Mouse (Mus musculus) gastrocnemius, adult 8-10 months (tissue): ENCODE results near the gene Stat4. TPM values are rescaled to one million over a fixed set of nuclear protein-coding genes. Genes with fewer than 3 reads are reported as not detected.

Experiments
- DNase-seq, 2 experiments: peaks; one replicate each; pipeline ENCODE4 v3.0.0; 2022; ENCODE audit warnings: low spot score in 2 of 2
- total RNA-seq, 4 experiments: library from RNA; stranded (reverse); gene quantifications; 2 replicates each; pipeline ENCODE4 v1.2.4; 2022

The Stat4 gene
- not detected for total RNA-seq

DNA sequence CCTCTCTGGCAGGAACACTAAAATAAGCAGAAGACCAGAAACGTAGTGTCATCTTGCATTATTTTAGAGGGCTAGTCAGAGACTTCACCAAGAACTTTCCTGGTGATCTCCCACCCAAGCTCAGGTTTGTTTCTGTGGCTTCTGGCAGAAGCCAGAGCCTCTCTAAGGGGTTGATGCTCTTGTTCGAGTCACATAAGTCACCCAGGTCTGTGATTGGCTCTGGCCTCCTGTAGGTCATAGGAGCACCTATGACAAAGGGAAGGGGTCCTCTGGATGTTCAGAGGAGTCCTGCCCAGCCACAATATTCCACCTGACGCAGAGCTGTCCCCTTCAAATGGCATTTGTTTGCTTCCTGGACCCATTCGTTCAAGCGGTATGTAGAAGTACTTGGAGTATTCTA, at the start of gene Stat4:
TSS of gene Stat4 (plus strand) at position 301 of the 400 bp plus-strand sequence.
- no peak for DNase-seq

GRCm38 (mm10) chr1:51938357-51938756, 48.6 kb upstream of the Stat4 start:
- DNase-seq, result no peak

- no peak for DNase-seq
Measured at GRCm38 (mm10) chr1:51944755-51945154, 42.2 kb upstream of the Stat4 start.

DNA sequence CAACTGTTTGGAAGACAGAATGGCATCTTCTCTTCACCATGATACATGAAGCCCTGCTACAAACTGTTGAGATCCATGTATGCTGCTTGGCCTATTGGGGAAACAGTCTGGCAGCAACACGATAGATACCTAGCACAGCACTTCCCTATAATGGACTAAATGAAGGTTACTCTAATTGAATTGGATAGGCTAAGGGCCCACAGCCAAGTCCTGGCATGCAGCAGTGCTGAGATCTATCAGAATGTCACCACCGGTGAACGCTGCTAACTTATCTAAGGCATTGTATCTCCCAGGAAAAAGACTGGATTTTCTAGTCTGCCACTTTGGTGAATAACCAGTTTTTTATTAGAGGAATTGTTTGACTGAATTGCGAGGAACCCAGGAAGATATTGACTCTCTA, 39.8 kb upstream of the Stat4 start:
- no peak for DNase-seq

GRCm38 (mm10) chr1:51964647-51965046, 22.3 kb upstream of the Stat4 start:
- DNase-seq, result no peak

DNA sequence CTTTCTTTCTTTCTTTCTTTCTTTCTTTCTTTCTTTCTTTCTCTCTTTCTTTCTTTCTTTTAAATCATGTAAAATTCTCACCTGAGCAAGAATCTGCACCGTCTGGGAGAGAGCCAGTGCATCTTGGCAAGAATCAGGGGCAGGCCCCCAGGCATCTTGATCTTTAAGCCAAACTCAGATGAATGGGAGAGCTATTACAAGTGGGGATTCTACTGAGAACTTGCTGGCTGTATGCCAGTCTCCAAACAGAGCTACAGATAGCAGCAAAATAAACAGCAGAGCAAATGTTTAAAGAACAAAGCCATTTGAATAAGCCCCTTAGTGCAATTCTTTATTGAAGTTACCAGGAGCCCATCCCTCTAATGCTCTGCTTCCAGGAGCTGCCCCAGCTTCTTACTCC, 18.0 kb upstream of the Stat4 start:
- no peak for DNase-seq

- DNase-seq, result no peak
Measured at GRCm38 (mm10) chr1:51970182-51970581, 16.8 kb upstream of the Stat4 start.

DNA sequence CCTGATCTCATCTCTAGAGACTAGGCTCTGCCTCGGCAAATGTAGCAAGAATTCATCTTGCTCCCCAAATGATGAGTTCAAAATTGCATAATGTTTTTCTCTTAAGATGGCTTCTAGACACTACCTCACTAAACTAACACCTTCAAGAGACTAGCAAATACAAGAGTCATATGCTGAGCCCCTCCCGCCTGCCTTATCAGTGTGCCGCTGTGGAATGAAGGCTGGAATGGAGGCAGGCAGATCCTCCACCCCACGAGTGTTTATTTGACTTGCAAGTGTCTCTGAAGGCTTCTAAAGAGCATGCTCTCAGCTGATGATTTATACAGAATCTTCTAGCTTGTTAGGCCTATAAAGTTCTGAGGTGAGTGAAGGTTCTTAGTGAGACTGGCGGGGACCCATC, 11.4 kb upstream of the Stat4 start:
- DNase-seq, result no peak

GRCm38 (mm10) chr1:51979048-51979447, 7.9 kb upstream of the Stat4 start:
- DNase-seq, result no peak

DNA sequence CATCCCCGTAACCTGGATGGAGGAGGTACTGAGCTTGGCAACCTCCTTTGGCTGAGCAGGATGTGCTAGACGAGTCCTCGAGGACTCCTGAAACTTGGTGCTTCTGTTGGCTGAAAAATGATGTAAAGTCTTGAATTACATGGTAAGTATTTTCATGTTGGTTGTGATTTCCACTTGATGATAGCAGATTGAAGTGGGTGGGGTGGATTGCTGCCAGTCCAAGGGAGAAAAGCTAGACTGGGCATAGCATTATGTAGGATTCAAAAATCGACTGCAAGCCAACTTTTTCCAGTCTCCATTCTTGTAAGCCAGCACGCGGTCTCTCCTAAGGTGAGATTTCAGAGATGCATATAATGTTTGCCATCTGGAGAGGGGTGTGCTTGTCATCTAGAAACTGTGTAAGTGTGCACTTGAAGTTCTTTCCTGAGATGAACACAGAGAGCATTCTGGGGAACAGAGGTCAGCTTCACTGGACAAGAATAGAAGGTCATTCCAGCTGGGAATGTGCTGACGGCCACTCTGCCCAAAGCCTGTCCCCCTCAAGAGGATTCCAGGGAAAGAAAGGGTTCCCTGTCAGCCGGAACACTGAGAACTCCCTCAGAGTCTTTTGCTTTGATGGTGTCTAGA, 5.1 kb downstream of the Stat4 start:
- DNase-seq, result no peak

DNA sequence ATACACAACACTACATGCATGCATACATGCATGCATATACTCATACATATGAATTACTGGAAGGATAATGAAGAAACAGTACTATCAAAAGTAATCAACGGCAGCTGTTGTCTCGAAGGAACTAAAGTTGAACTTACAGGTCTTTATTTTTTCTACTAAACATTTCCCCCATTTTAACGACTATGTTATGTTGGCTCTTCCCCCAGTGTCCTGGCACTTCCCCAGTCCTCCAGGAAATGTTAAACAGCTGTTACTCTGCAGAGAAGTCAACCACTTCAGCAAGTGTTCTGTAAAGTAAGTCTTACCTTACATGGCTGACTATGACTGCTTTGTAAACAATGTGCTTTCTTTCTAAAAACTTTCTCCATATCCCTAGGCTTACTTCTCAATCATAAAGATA, 9.1 kb downstream of the Stat4 start:
- DNase-seq, result no peak

DNA sequence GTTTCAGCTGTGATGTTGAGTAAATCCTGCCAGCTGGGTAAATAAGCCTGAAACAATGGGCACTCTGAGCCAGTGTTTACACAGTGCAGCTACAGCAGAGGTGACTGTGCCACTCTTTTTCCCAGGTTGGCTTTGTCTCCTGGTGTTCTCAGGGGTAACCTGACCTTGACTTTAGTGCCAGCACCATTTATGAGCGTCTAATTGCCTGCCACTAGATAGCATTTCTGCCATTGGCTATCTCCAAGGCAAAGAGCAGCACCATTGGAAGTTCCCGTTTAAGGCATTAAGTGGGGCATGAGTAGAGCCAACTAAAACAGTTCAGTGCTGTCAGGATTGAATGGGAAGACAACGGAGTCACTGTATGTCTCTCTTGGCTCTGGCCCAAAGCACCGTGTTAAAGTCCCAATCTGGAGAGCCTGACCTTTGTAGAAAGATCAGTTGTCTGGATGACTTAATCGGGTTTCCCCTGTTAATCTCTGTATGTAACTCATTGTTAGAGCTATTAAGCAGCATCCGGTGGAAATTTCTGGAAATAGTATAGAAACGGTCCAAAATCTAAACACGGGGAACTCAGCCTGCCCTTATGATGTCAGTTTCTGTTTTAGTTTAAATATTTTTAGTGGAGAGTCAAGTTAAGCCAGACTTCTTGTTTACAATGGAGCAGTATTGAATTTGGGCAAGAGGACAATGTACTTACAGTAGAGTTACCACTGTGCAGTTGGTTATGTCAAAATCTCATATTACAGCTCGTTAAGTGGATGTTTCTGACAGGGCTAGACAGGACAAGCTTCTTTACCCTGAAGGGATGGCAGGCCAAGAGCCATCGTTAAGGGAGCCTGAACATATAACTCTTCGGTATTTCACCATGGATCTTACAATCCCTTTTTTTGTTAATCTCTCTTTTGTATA, 10.1 kb downstream of the Stat4 start:
- no peak for DNase-seq

DNA sequence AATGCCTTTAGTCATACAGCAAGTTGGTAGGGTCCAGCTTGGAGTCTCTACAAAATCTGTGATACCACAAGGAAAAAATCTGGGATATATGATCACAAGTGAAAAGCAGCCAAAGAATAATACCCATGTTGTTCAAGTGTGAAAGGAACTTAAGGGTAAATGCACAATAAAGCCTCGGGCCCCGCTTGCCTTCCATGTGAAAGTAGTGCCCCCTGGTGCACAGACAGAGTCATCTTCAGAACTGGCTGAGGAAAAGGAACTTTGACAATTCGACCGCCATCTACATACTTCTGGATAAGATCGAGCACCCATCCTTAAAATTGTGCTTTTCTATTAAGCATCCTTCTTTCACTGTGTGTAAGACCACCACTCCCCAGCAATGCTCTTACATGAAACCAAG, 11.6 kb downstream of the Stat4 start:
- no peak for DNase-seq

DNA sequence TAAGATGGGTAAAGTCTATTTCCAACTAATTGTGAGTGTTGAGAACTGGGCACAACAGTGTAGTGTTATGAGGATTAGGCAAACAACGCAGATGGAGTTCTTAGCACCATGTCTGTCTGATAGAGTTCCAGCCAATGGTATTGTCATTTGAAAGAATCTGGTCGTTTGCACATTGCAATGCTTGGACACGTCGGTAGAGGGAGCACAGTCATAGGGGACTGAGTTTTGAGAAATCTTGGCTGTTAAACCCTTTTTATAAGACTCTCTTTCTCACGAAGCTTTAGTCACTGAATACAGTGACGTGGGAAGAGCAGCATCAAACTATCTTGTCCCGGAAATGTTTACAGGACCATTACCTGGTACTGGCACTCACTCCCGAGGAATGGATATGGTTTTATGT, 17.1 kb downstream of the Stat4 start:
- peak in 1 of 2 experiments; percentile 6 for DNase-seq

- DNase-seq, result no peak
Measured at GRCm38 (mm10) chr1:52008443-52008842, 21.5 kb downstream of the Stat4 start.

GRCm38 (mm10) chr1:52008947-52009346, 22.0 kb downstream of the Stat4 start:
- no peak for DNase-seq

- DNase-seq, result no peak
Measured at GRCm38 (mm10) chr1:52010741-52011140, 23.8 kb downstream of the Stat4 start.

DNA sequence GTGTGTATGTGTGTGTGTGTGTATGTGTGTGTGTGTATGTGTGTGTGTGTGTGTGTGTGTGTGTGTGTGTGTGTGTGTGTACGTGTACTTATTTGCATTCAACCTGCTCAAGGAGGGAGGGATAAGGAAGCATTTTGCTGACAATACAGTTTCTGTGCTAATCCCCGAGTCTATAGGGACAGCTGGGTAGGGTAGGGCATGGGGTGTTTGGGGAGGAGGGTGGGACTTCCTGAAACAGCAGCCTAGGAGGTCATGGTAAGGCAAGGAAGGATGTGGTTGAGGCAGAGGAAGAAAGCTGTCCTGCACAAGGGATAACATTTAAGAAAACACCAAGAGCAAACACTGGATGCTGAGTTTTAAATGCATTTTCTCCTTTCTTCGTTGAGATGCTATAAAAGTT, 24.3 kb downstream of the Stat4 start:
- DNase-seq, result no peak

GRCm38 (mm10) chr1:52012231-52012630, 25.3 kb downstream of the Stat4 start:
- no peak for DNase-seq

DNA sequence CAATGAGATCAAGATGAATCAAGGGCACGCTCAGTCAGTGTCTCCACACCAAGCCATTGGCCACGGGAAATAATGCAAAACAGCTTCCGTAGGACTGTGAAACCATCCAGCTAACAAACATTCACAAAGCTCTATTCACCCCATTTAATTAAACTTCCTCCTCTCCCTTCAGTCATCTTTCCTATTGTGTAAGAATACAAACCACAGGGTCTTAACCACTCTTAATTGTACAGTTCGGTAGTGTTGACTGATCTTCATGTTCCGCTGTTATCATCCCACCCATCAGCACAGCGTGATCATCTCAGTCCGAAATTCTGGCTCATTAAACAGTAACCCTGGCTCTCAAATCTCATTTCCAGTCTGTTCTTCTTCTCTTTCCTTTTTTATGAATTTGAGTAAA, 25.8 kb downstream of the Stat4 start:
- DNase-seq, result no peak

GRCm38 (mm10) chr1:52019621-52020020, 32.7 kb downstream of the Stat4 start:
- no peak for DNase-seq

GRCm38 (mm10) chr1:52021936-52022725, 35.2 kb downstream of the Stat4 start:
- DNase-seq, result no peak
